Mouse (Mus musculus) thymus, adult 2 months (tissue): ENCODE results near the gene Dab2ip. TPM values are rescaled to one million over a fixed set of nuclear protein-coding genes. Genes with fewer than 3 reads are reported as not detected.

Source experiments
- DNase-seq: peaks from one replicate; pipeline ENCODE4 v3.0.0; 2021
- H3K27ac ChIP-seq: fragments of 200-500 bp; 2 replicates; pipeline ENCODE4 v1.5.1; 2012; ENCODE audit warnings: low read length, control low read depth; ENCODE audit not compliant: control insufficient read depth, insufficient read depth
- H3K27me3 ChIP-seq: fragments of 200-500 bp; 2 replicates; pipeline ENCODE4 v1.6.1; 2012; ENCODE audit warnings: mild to moderate bottlenecking, low read length, moderate library complexity, mixed read lengths; ENCODE audit not compliant: control insufficient read depth, insufficient read depth
- H3K36me3 ChIP-seq: fragments of 200-500 bp; 2 replicates; pipeline ENCODE4 v1.6.1; 2012; ENCODE audit warnings: mild to moderate bottlenecking, low read length, moderate library complexity; ENCODE audit not compliant: control insufficient read depth, insufficient read depth
- H3K4me1 ChIP-seq: fragments of 200-500 bp; replicated peaks from 2 replicates; pipeline ENCODE4 v1.6.1; 2012; ENCODE audit warnings: low read length; ENCODE audit not compliant: control insufficient read depth, insufficient read depth
- H3K4me3 ChIP-seq: fragments of 200-500 bp; 2 replicates; pipeline ENCODE4 v1.5.1; 2012; ENCODE audit warnings: mild to moderate bottlenecking, low read length, control low read depth, moderate library complexity; ENCODE audit not compliant: control insufficient read depth, insufficient read depth
- CTCF ChIP-seq: fragments of 200-500 bp; IDR thresholded peaks from 2 replicates; pipeline ENCODE4 v1.5.1; 2012; ENCODE audit warnings: mild to moderate bottlenecking, control low read depth, low read length, moderate library complexity, borderline replicate concordance; ENCODE audit not compliant: control insufficient read depth, poor library complexity, insufficient read depth; ENCODE audit errors: extremely low read depth
- POLR2A ChIP-seq: fragments of 200-500 bp; IDR thresholded peaks from 2 replicates; pipeline ENCODE4 v1.6.1; 2012; ENCODE audit warnings: mild to moderate bottlenecking, low read length, control low read depth, moderate library complexity; ENCODE audit not compliant: control insufficient read depth, poor library complexity, insufficient read depth; ENCODE audit errors: extremely low read depth
- WGBS: fragments of 180-500 bp; shearing (Covaris S2); methylation state at CpG from one replicate; pipeline ENCODE4 v1.1.7; 2018; 5-methylcytosine and 5-hydroxymethylcytosine counted together
- polyA plus RNA-seq: library from polyadenylated mRNA; depleted of rRNA; stranded (reverse); fragments of >200 nt; gene quantifications from 2 replicates; pipeline ENCODE4 v1.2.3, GENCODE M21; 2012

Gene Dab2ip
- polyA plus RNA-seq, 1 experiment = 36.2 TPM

- no peak for DNase-seq
- H3K4me1 ChIP-seq = peaks cover 36% of the 10 kb centered on the region
These were observed 118.1 kb downstream of the Dab2ip start for GRCm38 (mm10) chr2:35676075-35676665.

GRCm38 (mm10) chr2:35677855-35678254 is 119.8 kb downstream of the Dab2ip start:
- WGBS = 59% methylated on average over 8 of the region's 8 CpGs
- no peaks in the 10 kb centered on the region for H3K27me3 ChIP-seq
- no peak overlapping the region for H3K27ac ChIP-seq
- no peaks in the 10 kb centered on the region for H3K36me3 ChIP-seq
- peaks cover 28% of the 10 kb centered on the region for H3K4me1 ChIP-seq
- TF ChIP-seq CTCF = no peak
- TF ChIP-seq POLR2A = no peak
- DNase-seq = no peak
- H3K4me3 ChIP-seq = no peak overlapping the region

More at GRCm38 (mm10) chr2:35676075-35676665, 118.1 kb downstream of the Dab2ip start:
- WGBS = 77% methylated on average over 5 of the region's 5 CpGs
- no peaks in the 10 kb centered on the region for H3K27me3 ChIP-seq
- no peak overlapping the region for H3K27ac ChIP-seq
- no peaks in the 10 kb centered on the region for H3K36me3 ChIP-seq
- H3K4me3 ChIP-seq = no peak overlapping the region
- no peak for TF ChIP-seq POLR2A
- no peak for TF ChIP-seq CTCF

- no peak overlapping the region for H3K27ac ChIP-seq
- 70% methylated on average over 4 of the region's 4 CpGs for WGBS
These were observed 120.4 kb downstream of the Dab2ip start for GRCm38 (mm10) chr2:35678440-35678839.

GRCm38 (mm10) chr2:35679812-35680672 is 122.0 kb downstream of the Dab2ip start:
- no peak overlapping the region for H3K27ac ChIP-seq
- no peaks in the 10 kb centered on the region for H3K36me3 ChIP-seq
- H3K4me1 ChIP-seq = peaks cover 28% of the 10 kb centered on the region
- H3K27me3 ChIP-seq = no peaks in the 10 kb centered on the region
- TF ChIP-seq CTCF (no peak), POLR2A (no peak)
- 23% methylated on average over 10 of the region's 10 CpGs for WGBS
- peak; percentile 35 for DNase-seq
- H3K4me3 ChIP-seq = no peak overlapping the region

More at GRCm38 (mm10) chr2:35678440-35678839, 120.4 kb downstream of the Dab2ip start:
- TF ChIP-seq POLR2A (no peak), CTCF (no peak)
- Histone ChIP-seq H3K27me3 (no peaks in the 10 kb centered on the region), H3K4me1 (peaks cover 28% of the 10 kb centered on the region), H3K36me3 (no peaks in the 10 kb centered on the region), H3K4me3 (no peak overlapping the region)
- DNase-seq = no peak

GRCm38 (mm10) chr2:35680833-35681232 is 122.8 kb downstream of the Dab2ip start:
- Histone ChIP-seq H3K36me3 (no peaks in the 10 kb centered on the region), H3K27me3 (no peaks in the 10 kb centered on the region), H3K4me3 (no peak overlapping the region), H3K4me1 (peaks cover 28% of the 10 kb centered on the region), H3K27ac (no peak overlapping the region)
- 50% methylated on average over 6 of the region's 6 CpGs for WGBS
- TF ChIP-seq POLR2A (no peak), CTCF (no peak)
- DNase-seq = no peak

- 77% methylated on average over 3 of the region's 3 CpGs for WGBS
- Histone ChIP-seq H3K36me3 (no peaks in the 10 kb centered on the region), H3K4me3 (no peak overlapping the region), H3K27me3 (no peaks in the 10 kb centered on the region), H3K27ac (no peak overlapping the region), H3K4me1 (peaks cover 23% of the 10 kb centered on the region)
- DNase-seq = no peak
- TF ChIP-seq CTCF = no peak
- no peak for TF ChIP-seq POLR2A
These were observed 125.9 kb downstream of the Dab2ip start for GRCm38 (mm10) chr2:35684005-35684404.
